29 mouse cellular contexts compared by ENCODE assay signal in genomic region chr2:180809510-180809909, GRCm38 (mm10). TPM values are rescaled to one million over a fixed set of nuclear protein-coding genes. Genes with fewer than 3 reads are reported as not detected.
DNase-seq lines count a peak whose midpoint lies in the region; TF ChIP-seq lines count a peak whose summit lies in the region.
"Had no signal": no experiment of that assay in that cellular context is flagged by ENCODE, and none has a peak within 500 bp of the region (broad histone marks: within the 10 kb centered on the region; RNA-seq: fewer than 3 reads in every experiment).

No protein-coding gene starts in this region.

- intact Hi-C loops in left cerebral cortex, adult 2 months (cut with DNase I), result loop anchor here (5.0 kb wide), 1 partner anchor 88 kb away; no protein-coding TSS in a partner anchor

- WGBS in olfactory bulb, adult 2 months, result 40% methylated on average over 10 of the region's 10 CpGs

- H3K4me3 ChIP-seq in left cerebral cortex, adult 2 months, result no peak overlapping the region
- H3K4me3 ChIP-seq in olfactory bulb, adult 2 months (ENCODE audit: insufficient read depth, low read depth, low read length), result no peak overlapping the region
- H3K4me3 ChIP-seq: forebrain, embryonic 10.5 days; forebrain, embryonic 13.5 days; gastrocnemius, adult 2 months; hindbrain, embryonic 12.5 days; hindbrain, embryonic 15.5 days had no signal

- TF ChIP-seq POLR2A in olfactory bulb, adult 2 months (IDR thresholded peaks at IDR 0.05; ENCODE audit: insufficient read depth, low read depth, low read length), result no peak

- peak; percentile 29 for DNase-seq in layer of hippocampus, adult 11-12 months (ENCODE audit: low spot score)
- DNase-seq in layer of hippocampus, adult 9-10 months (ENCODE audit: low spot score), result no peak
- DNase-seq in left cerebral cortex, adult 2 months (ENCODE audit: extremely low spot score in 1 of 2, low spot score in 2 of 2), result no peak
- DNase-seq in left cerebral cortex, adult 18-20 months (ENCODE audit: low spot score in 2 of 2), result no peak
- no peak for DNase-seq in Muller cell, postnatal 12 days (ENCODE audit: inconsistent ontology term)
- DNase-seq: adrenal gland, adult 8-10 months; adrenal gland, postnatal 25 days; cerebellum, adult 18-20 months; cerebellum, adult 9-10 months; cerebellum, postnatal 14 days; gastrocnemius, adult 2 months; gastrocnemius, postnatal 14 days; heart, adult 11 months had no signal

- peak overlapping the region; percentile 57; the same call in 1 of the 2 replicates for H3K27ac ChIP-seq in left cerebral cortex, adult 2 months
- peak overlapping the region; percentile 56; the same call in 1 of the 2 replicates for H3K27ac ChIP-seq in olfactory bulb, adult 2 months (ENCODE audit: insufficient read depth, low read depth, low read length)
- H3K27ac ChIP-seq: forebrain, embryonic 10.5 days; forebrain, embryonic 13.5 days; gastrocnemius, adult 2 months; hindbrain, embryonic 12.5 days; hindbrain, embryonic 15.5 days had no signal

- H3K4me1 ChIP-seq in olfactory bulb, adult 2 months (ENCODE audit: control insufficient read depth, insufficient read depth, low read length), result peaks cover 20% of the 10 kb centered on the region
- H3K4me1 ChIP-seq: hindbrain, embryonic 12.5 days had no signal

- no peak for TF ChIP-seq CTCF in left cerebral cortex, adult 2 months (IDR thresholded peaks at IDR 0.05)
- TF ChIP-seq CTCF in olfactory bulb, adult 2 months (IDR thresholded peaks at IDR 0.05; ENCODE audit: insufficient read depth, low read depth, low read length), result no peak

RNA-seq across cellular contexts. Expression of gene Bhlhe23, which starts 32.8 kb away (rescaled TPM):
- total RNA-seq in left cerebral cortex, adult 2 months (2021), result not detected
- under 1 TPM in 1 of 2 experiments, not detected in 1; 0.14 TPM for total RNA-seq in left cerebral cortex, adult 18-20 months (2021)
- not detected in 2 replicates for polyA plus RNA-seq in olfactory bulb, adult 2 months (2012; ENCODE audit: insufficient read depth, insufficient read length, low replicate concordance, missing spikeins)
- total RNA-seq: adrenal gland, adult 8-10 months; adrenal gland, postnatal 25 days; gastrocnemius, adult 2 months; gastrocnemius, postnatal 14 days; gastrocnemius, postnatal 4 days; heart, adult 8-10 months; heart, postnatal 25 days; hematopoietic stem cell, adult 5-6 weeks; MEL had no signal
- polyA plus RNA-seq: activated CD4-positive, CD25-positive, alpha-beta regulatory T cell, adult 4 months; CD4-positive, CD25-positive, alpha-beta regulatory T cell, adult 4 months; embryonic facial prominence, embryonic 14.5 days; heart, embryonic 11.5 days; heart, embryonic 14.5 days; heart, postnatal 0 days had no signal
